Mouse (Mus musculus): ENCODE measurements at regions not wholly inside any gene's neighbourhood (a gene's known extent, or its start where the extent isn't known, plus 50 kb on each side); places are given as distances from the start of the nearest gene placed in this dataset.

- TF ChIP-seq POLR2A (IDR thresholded peaks at IDR 0.05; ENCODE audit: low read depth, low read length), result no peak
- TF ChIP-seq CTCF (IDR thresholded peaks at IDR 0.05; ENCODE audit: extremely low read depth, insufficient read depth, insufficient read length, insufficient replicate concordance), result no peak
Measured at GRCm38 (mm10) chr15:63624249-63624648, 220.7 kb downstream of the Gsdmc2 start.

Data from spleen, adult 2 months (tissue).